Mouse (Mus musculus): ENCODE data around the gene Spindoc.

Gene Spindoc

DNA sequence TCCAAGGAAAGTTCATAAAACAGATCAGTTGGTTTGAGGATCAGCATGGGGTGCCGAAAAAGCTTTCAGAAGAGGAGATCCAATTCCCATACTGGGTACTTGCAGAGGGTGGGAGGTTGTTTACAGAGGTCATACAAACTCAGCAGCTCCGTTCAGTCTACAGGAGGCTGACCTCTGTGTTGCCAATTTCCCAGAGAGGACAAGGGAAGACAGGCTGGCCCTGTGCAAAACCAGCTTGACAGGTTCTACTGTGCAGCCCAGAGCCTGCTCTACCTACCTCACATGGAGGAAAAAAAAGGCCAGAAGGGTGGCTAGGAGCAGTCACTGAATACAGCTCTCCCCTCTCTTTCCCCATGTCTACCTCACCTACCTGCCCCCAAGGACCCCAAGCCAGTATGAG is 48.7 kb downstream of the Spindoc start:
- DNase-seq, result no peak

DNA sequence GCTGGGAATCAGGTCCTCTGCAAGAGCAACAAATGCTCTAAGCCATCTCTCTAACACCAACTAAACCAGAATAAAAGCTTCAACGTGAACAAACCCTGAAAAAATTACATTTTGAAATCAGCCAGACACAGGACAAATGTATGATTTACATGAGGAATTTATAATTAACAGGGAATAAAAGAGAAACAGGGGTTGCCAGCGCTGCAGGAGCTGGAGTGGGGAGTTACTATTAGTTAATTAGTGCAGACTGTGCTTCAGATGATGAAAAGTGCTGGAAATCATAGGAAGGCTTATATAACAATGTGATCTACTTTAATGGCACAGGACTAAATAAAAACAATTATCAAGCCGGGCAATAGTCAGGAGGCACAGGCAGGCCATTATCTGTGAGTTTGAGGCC is 61.4 kb downstream of the Spindoc start:
- DNase-seq, result no peak

DNA sequence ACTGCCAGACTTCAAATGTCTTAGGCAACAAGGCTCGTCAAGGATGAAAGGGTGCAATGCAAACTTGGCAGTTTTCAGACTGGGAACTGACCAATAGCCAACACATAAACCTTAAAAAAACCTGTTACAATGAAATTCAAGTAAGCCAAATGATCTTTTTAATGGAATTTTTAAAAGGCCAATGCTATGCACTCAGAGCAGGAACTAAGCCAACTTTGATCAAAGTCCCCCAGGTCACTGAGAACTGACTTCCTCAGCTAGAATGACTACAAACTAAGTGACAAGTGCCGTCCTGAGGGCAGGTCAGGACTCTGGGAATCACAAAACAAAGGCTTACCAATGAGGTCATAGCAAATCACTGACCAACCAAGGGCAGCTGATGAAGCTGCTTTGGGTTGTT is 62.6 kb downstream of the Spindoc start:
- no peak for DNase-seq

DNA sequence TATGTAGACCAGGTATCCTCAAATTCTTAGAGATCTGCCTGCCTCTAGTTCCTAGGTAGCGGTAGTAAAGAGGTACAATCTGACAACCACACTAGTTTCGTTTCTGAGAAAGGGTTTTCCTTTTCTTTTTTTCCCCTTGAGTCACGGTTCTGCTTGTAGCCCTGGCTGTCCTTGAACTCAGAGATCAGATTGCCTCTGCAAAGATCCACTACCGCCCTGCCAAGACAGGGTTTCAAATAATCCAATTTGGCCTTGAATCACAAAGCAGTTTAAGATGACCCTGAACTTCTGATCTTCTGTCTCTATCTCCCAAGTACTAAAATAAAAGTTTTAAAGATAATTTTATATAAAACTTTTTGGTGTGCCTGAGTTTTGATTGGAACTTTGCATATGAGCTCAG is 65.1 kb downstream of the Spindoc start:
- DNase-seq, result no peak

DNA sequence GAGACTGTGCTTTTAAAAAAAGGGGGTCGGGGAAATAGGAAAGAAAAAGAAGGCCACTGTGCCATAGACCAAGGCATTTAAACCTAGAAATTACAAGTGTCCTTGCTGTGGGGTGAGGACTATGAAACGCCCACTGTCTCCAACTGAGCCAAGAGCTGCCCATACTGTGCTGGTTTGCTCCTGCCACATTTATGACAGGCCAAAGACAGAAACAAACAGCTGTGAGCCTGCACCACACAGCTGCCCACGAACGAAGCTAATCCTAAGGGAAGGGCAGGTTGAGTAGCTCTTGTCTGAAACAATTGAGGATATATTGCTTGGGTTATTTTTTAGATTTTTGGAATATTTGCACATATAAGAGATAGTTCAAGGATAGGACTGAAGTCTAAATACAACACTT is 66.0 kb downstream of the Spindoc start:
- DNase-seq, result no peak

DNA sequence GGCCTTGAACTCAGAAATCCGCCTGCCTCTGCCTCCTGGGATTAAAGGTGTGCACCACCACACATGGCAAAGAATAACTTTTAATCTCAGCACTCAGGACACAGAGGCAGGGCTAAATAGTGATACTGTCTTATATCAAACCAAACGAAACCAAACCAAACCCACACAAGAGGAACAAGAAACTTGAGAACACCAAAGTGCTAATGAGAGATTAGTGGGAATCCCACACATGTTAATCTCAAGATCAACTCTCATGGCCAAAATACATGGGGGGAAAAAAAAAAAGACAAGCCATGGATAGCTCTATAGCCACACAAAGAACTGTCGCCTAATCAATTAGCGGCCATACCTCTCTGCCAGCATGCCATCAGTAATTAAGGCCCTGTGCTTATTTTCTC is 67.2 kb downstream of the Spindoc start:
- DNase-seq, result no peak

DNA sequence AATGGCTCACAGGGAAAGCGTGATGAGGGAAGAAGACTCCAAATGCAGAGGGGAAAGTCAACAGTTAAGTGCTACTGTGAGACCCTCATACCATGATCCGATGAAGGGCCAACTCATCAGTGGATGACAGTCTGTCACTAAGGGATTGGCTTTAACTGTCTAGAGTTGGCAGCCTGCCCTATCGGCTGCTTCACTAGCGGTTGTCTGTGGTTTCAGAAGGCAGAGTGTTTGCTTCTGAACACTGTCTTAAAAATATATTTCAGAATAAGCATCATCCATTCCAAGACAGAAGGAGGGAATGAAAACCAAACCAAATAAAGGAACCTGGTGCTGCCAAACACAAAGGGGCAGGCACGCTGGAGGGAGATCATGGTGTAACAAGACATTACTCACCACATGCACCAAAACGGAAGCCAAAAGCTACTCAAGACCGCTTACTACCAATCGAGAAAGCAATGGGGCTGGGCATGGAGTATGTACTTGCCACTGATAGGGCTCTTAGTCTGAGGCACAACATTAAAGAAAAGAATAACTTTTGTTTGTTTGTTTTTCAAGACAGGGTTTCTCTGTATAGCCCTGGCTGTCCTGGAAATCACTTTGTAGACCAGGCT is 67.7 kb downstream of the Spindoc start:
- DNase-seq, result no peak

DNA sequence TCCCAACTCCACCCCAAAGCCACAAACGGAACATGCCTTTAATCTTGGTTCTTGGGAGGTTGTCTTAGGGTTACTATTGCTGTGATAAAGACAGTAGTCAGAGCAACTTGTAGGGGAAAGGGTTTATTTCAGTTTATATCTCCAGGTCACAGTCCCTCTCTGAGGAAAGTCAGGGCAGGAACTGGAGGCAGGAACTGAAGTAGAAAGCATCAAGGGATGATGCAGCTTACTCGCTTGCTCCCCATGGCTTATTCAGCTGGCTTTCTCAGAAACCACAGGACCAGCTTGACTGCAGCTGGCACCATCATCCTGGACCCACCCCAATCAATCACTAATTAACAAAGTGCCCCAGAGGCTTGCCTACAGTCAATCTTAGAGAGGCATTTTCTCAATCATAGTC is 69.1 kb downstream of the Spindoc start:
- DNase-seq, result no peak

DNA sequence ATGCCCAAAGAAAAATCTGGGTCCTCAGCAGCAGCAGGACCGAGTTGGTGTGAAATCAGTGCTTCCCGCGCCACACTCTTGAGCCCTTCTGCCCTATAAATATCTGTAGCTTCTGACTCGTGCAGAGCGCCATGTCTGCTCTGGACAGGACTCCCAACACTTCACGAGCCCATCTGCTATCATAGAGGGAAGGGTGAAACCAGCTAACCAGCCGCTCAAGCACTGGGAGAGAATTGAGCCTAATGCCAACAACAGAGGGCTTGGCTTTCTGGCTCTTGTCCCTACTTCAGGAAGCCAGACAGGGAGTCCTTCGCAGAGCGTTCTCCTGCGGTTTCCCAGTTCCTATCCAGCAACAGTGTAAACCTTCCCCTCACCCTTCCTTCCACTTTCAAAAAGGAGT is 71.5 kb downstream of the Spindoc start:
- DNase-seq, result no peak

DNA sequence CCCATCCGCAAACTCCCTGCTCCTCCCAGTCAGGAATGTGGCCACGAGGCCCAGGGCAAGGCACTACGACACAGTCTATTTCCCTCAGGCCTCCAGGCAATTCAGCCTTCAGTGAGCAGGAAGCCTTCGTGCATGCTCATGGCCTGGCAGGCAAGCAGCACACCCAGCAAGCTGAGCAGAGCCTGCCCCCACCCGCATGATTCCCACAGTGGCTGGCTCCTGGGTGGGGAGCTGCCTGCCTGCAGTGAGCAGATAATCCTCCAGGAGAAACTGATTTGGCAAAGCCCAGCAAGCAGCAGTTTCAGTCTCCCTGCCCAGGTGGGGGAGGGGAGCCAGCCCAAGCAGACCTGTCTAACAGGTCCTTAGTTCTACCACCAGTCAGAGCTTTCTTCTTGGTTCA is 72.1 kb downstream of the Spindoc start:
- DNase-seq, result peak; percentile 88

DNA sequence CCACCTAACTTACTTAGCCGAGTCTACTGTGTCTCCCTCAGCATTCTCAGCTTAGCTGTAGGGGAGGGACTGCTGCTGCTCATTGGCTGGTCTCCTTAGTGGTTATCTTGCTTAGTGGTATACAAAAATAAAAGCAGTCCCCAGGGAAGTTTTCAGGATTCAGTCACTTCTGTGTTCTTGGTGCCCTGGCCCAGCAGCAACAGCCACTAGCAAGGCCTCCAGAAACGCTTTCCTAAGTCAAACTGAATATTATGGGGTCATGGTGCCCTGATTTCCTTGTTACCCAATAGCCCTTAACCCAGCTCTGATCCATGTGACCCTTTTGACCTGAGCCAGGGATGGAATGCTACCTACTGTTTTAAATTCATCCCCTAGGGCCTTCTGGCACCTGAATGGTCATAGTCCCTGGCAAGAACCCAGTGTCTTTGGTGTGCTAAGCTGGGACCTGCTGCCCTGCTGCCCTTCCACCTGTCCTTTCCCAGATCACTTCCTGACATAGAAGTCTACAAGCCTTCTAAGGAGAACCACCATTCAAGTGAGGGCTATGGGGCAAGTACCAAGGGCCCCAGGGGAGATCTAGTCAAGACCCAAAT is 73.0 kb downstream of the Spindoc start:
- DNase-seq, result no peak

DNA sequence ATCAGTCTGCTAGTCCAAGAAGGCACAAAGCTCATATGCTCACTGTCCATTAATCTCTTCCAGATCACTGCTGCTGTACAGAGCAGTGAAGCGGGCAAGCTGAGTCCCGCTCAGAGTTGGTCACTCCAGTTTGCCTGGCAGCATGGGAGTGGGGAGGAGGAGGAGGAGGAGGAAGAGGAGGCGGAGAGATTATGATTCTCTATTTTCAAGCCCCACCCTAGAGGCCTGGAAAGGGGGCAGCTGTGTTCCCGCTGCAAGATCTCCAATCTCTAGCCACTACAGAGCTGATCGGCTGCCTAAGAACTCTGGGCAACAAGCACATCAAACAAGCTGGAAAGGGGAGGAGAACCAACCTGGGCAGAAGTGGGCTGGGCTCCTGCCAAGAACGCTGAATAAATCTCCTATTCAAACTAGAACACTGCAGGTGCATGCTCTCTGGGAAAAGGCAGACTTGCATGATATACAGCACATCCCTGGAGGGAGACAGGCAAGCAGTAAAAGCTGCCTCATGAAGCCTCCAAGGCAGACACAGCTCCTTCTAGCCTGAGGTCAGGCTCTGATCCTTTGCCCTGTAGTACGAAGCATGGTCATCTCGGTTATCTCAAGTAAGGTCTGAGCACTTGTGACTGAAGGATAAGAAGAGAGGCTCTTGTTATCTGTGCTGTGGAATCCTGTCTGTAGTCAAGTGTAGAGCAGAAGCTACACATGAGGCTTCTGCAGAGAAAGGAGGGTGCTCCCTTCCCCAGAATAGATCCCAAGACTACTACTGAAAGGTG is 74.6 kb downstream of the Spindoc start:
- DNase-seq, result peak; percentile 70

DNA sequence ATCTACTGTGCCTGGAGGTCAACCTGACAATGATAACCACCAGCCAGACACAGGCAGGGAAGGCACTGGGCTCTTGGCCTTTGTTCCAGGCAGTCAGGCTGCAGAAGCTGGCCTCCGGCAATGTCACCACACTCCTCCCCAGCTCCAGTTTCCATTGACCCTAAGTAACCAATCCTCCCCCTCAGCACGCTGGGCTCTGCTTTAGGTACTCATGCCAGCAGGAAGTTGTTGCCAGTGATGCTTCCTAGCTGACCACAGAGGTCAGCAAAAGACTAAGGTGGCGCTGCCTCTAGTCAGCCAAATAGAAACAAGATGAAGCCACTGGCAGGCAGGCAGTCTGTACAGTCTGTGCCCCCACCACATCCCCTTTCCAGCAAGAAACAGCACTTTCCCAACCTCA is 75.8 kb downstream of the Spindoc start:
- no peak for DNase-seq

DNA sequence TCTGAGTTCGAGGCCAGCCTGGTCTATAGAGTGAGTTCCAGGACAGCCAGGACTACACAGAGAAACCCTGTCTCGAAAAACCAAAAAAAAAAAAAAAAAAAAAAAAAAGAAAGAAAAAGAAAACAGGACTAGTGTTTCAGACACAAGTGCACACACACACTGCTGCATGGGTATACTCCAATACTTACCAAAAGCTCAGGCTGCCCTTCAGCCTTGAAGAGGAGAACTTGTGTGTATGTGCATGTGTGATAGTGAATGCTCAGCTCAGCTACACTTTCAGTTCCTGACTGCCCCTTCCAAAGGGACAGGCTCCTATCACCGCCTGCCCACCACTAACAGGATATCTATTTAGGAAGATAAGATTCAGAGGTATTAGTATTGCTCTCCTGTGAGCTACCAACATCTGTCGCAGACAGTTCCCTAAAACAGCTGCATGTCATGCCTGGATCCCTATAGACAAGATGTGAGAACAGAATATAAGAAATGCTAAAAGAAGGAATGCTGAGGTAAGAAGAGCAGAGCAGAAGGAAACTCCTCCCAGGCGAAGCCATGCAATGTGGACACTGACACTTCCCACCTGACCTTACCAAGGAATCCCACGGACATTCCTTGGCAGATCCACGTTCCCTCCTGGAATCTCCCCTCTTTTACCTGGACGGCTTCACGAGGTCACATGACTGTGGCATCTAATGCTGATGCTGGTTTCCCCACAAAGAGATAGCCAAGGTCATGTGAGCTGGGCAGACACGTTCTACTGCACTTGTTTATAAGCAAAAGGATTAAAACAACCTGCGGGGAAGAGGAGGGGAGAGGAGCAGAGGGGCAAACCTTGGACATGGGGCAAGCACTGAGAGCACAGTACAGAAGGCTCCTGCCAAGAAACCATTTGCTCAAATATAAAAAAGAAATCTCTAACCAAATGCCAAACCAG is 77.1 kb downstream of the Spindoc start:
- DNase-seq, result peak; percentile 31

DNA sequence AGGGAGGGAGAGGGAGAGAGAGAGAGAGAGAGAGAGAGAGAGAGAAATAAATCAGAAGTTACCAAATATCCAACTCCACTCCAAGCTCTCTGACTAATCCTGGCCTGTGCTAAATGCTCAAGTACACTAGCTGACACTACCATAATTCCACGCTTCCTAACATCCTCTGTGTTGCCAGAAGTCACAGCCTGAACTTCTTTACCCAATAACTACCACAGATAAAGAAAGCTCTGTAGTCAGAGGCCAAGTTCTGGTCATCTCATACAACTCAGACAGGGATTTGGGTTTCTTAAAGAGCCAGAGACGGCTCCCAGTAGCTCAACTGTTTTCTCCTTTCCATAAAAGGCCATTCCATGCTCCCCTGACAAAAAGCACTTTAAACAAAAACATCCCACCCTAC is 78.0 kb downstream of the Spindoc start:
- no peak for DNase-seq
